Mouse (Mus musculus): ENCODE measurements around the gene Spib.
A peak's percentile ranks its signal among the peaks of the same experiment; 100 is the strongest.

Spib gene

GRCm38 (mm10) chr7:44548497-44549087, 16.7 kb upstream of the Spib start, which contains the start of gene Pold1:
Gene Pold1 (minus strand): TSS chr7:44548849.
- DNase-seq (ENCODE audit: low read depth, low spot score): peak; percentile 99

- DNase-seq (ENCODE audit: low read depth, low spot score): peak; percentile 22
Measured at GRCm38 (mm10) chr7:44547725-44548124, 15.9 kb upstream of the Spib start.

GRCm38 (mm10) chr7:44547041-44547440, 15.2 kb upstream of the Spib start:
- peak; percentile 70 for DNase-seq (ENCODE audit: low read depth, low spot score)

- no peak for DNase-seq (ENCODE audit: low read depth, low spot score)
Measured at GRCm38 (mm10) chr7:44546274-44546673, 14.4 kb upstream of the Spib start.

GRCm38 (mm10) chr7:44543071-44543470, 11.2 kb upstream of the Spib start:
- DNase-seq (ENCODE audit: low read depth, low spot score): no peak

- DNase-seq (ENCODE audit: low read depth, low spot score): no peak
Measured at GRCm38 (mm10) chr7:44542555-44542954, 10.7 kb upstream of the Spib start.

- DNase-seq (ENCODE audit: low read depth, low spot score): no peak
Measured at GRCm38 (mm10) chr7:44538756-44539624, 7.1 kb upstream of the Spib start.

GRCm38 (mm10) chr7:44537496-44537895, 5.6 kb upstream of the Spib start:
- no peak for DNase-seq (ENCODE audit: low read depth, low spot score)

GRCm38 (mm10) chr7:44537009-44537408, 5.1 kb upstream of the Spib start:
- no peak for DNase-seq (ENCODE audit: low read depth, low spot score)

GRCm38 (mm10) chr7:44536590-44536968, 4.7 kb upstream of the Spib start:
- no peak for DNase-seq (ENCODE audit: low read depth, low spot score)

GRCm38 (mm10) chr7:44535657-44536589, 4.1 kb upstream of the Spib start:
- DNase-seq (ENCODE audit: low read depth, low spot score): no peak

- DNase-seq (ENCODE audit: low read depth, low spot score): no peak
Measured at GRCm38 (mm10) chr7:44534656-44535441, 3.0 kb upstream of the Spib start.

- no peak for DNase-seq (ENCODE audit: low read depth, low spot score)
Measured at GRCm38 (mm10) chr7:44534242-44534641, 2.4 kb upstream of the Spib start.

- no peak for DNase-seq (ENCODE audit: low read depth, low spot score)
Measured at GRCm38 (mm10) chr7:44533746-44534045, 1.8 kb upstream of the Spib start.

- DNase-seq (ENCODE audit: low read depth, low spot score): no peak
Measured at GRCm38 (mm10) chr7:44532918-44533745, 1.3 kb upstream of the Spib start.

- no peak for DNase-seq (ENCODE audit: low read depth, low spot score)
Measured at GRCm38 (mm10) chr7:44531207-44531606, 664 bp downstream of the Spib start.

- no peak for DNase-seq (ENCODE audit: low read depth, low spot score)
Measured at GRCm38 (mm10) chr7:44530507-44530906, 1.4 kb downstream of the Spib start.

GRCm38 (mm10) chr7:44529518-44529917, 2.4 kb downstream of the Spib start:
- DNase-seq (ENCODE audit: low read depth, low spot score): no peak

- peak; percentile 81 for DNase-seq (ENCODE audit: low read depth, low spot score)
Measured at GRCm38 (mm10) chr7:44527483-44528398, 4.1 kb downstream of the Spib start.
